Mouse (Mus musculus): ENCODE measurements around the gene Vmn1r208. TPM values are rescaled to one million over a fixed set of nuclear protein-coding genes. Genes with fewer than 3 reads are reported as not detected.
"Not testable (repeated sequence)": the region's sequence is repeated elsewhere in the genome, so short reads cannot be mapped to it uniquely, and the experiment has no call there.

Vmn1r208 gene
- total RNA-seq (2021): not detected
- long read RNA-seq, experiment 1: 0 reads
- long read RNA-seq, experiment 2: 0 reads

DNA sequence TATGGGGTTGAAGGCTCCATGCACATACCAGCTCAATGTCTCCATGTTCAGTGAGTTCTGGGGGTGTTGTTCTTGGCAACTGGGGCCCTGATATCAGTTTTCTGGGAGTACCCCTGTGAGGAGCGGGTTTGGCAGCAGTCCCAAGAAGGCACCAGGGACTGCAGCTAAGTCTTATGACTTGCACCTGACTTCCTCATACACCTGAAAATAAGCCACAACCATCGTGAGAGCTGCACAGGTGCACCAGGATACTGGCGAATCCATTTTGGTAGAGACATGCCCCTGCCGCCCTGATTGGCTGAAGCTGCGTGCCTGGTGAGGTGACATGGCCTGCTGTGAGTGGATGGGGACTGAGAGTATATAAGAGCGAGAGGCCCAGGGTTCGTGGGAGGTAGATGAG, at the start of gene Vmn1r208:
Vmn1r208 (minus strand) TSS at position 101 of the 400 bp plus-strand sequence.
- DNase-seq: not testable (repeated sequence)

GRCm38 (mm10) chr13:22821601-22822000, 44.4 kb upstream of the Vmn1r208 start:
- not testable (repeated sequence) for DNase-seq

DNA sequence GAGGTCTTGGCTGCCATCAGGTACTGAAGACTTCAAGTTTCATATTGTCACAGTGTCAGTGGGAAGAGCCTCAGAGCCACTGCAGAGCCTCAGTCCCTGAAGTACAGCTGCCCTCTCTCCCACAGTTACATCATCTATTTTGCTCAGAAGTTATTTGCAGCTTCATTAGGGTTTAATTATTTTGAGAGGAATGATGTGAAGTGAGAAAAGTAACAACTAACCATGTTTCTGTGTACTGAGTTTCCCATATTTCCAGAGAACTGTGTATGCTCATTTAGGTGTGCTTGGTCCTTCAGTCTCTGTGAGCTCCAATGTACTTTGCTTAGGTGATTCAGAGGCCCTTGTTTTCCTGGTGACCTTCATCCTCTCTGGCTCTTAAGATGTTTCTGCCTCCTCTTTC, 32.4 kb upstream of the Vmn1r208 start, which contains the start of gene Vmn1r209:
Vmn1r209 (minus strand) TSS at position 101 of the 400 bp plus-strand sequence.
- DNase-seq: not testable (repeated sequence)

- not testable (repeated sequence) for DNase-seq
Measured at GRCm38 (mm10) chr13:22788096-22788495, 10.9 kb upstream of the Vmn1r208 start.

GRCm38 (mm10) chr13:22784159-22784558, 7.0 kb upstream of the Vmn1r208 start:
- DNase-seq: not testable (repeated sequence)

GRCm38 (mm10) chr13:22771592-22771991, 5.6 kb downstream of the Vmn1r208 start:
- DNase-seq: not testable (repeated sequence)

- no peak for DNase-seq
Measured at GRCm38 (mm10) chr13:22747524-22747923, 29.7 kb downstream of the Vmn1r208 start.

DNA sequence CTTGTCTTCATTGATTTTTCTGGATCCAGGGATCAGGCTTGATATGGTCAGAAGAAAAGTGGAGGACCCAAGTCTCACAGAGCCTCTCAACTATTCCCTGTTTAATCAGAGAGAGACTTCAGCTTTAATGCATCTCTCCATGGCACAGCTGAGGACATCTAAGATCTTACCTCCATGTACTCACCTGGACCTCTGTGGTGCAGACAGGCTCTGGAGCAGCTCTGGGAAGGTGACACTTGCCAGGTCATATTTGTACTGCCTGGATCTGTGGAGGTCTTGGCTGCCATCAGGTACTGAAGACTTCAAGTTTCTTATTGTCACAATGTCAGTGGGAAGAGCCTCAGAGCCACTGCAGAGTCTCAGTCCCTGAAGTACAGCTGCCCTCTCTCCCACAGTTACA, 47.7 kb downstream of the Vmn1r208 start, which contains the start of gene Vmn1r207-ps:
Vmn1r207-ps (minus strand) TSS at position 101 of the 400 bp plus-strand sequence.
- not testable (repeated sequence) for DNase-seq

Other genes with a start within 250 kb of the Vmn1r208 start
- gene Vmn1r204, start 224.2 kb downstream of the Vmn1r208 start, total RNA-seq (2021): not detected
- not detected for gene Vmn1r205, start 184.4 kb downstream of the Vmn1r208 start, total RNA-seq (2021)
- gene Vmn1r206, start 153.1 kb downstream of the Vmn1r208 start, total RNA-seq (2021): not detected
- gene Vmn1r207-ps, start 47.8 kb downstream of the Vmn1r208 start, total RNA-seq (2021): not detected
- not detected for gene Vmn1r209, start 32.3 kb upstream of the Vmn1r208 start, total RNA-seq (2021)
- gene Vmn1r210, start 53.9 kb upstream of the Vmn1r208 start, total RNA-seq (2021): not detected
- not detected for gene Vmn1r211, start 80.2 kb upstream of the Vmn1r208 start, total RNA-seq (2021)
- not detected for gene Vmn1r212, start 106.8 kb upstream of the Vmn1r208 start, total RNA-seq (2021)
- not detected for gene Vmn1r213, start 230.3 kb upstream of the Vmn1r208 start, total RNA-seq (2021)